Comparison of ENCODE assay signal across 13 mouse cellular contexts in the genomic region with DNA sequence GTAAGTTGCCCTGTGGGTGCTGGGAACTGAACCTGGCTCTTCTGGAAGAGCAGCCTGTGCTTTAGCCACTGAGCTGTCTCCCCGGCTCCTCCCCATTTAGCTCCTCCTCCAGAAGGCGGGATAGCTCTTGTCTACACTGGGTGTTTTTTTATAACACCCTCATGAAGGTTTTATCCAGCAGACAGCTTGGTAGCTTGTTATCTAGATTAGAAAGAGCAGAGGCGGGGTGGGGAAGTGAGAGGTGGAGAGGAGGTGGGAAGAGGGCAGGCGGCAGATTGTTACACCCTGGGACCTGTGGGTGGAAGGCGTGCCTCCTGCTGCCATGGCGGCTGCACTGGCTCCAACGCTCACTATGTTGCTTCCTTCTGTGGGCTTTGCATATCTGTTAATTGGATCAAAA. TPM values are rescaled to one million over a fixed set of nuclear protein-coding genes. Genes with fewer than 3 reads are reported as not detected.
A peak's percentile ranks its signal among the peaks of the same experiment; 100 is the strongest.
DNase-seq lines count a peak whose midpoint lies in the region; ATAC-seq lines count a peak whose summit lies in the region.
"Had no signal": no experiment of that assay in that cellular context is flagged by ENCODE, and none has a peak within 500 bp of the region (broad histone marks: within the 10 kb centered on the region; RNA-seq: fewer than 3 reads in every experiment).

No protein-coding gene starts in this region.

- H3K4me3 ChIP-seq in liver, embryonic 16.5 days (ENCODE audit: low read depth, low read length) = no peak overlapping the region
- H3K4me3 ChIP-seq: gastrocnemius, adult 2 months had no signal

- DNase-seq in layer of hippocampus, adult 11-12 months (ENCODE audit: low spot score) = peak; percentile 16
- no peak for DNase-seq in layer of hippocampus, postnatal 10 days (ENCODE audit: low spot score in 2 of 2)
- DNase-seq in cerebellum, adult 11 months = peak; percentile 17
- no peak for DNase-seq in neural tube, embryonic 10.5 days (ENCODE audit: extremely low spot score, low spot score)
- DNase-seq in gastrocnemius, postnatal 4 days (ENCODE audit: low spot score in 2 of 2) = no peak
- DNase-seq in left cerebral cortex, adult 11 months (ENCODE audit: low spot score) = no peak
- DNase-seq: gastrocnemius, adult 2 months; heart, postnatal 4 days; lung, adult 2 months; right cerebral cortex, postnatal 4 days had no signal

- no peaks in the 10 kb centered on the region for H3K27me3 ChIP-seq in liver, embryonic 16.5 days (ENCODE audit: control insufficient read depth, insufficient read depth, low read depth, low read length)

- ATAC-seq in erythroblast, adult 5-6 weeks (replicated peaks; ENCODE audit: low FRiP score, poor library complexity, severe bottlenecking) = peak; percentile 60
- peak; percentile 78 for ATAC-seq in liver, embryonic 16.5 days (ENCODE audit: low read depth)

- 20% methylated on average over 7 of the region's 7 CpGs for WGBS in liver, embryonic 16.5 days (ENCODE audit: insufficient replicate concordance)

- H3K27ac ChIP-seq in liver, embryonic 16.5 days (ENCODE audit: low read length) = peak overlapping the region; percentile 13; the same call in 1 of the 2 replicates
- H3K27ac ChIP-seq: gastrocnemius, adult 2 months had no signal

- H3K4me1 ChIP-seq in liver, embryonic 16.5 days (ENCODE audit: control insufficient read depth, low read depth, low read length) = peaks cover 38% of the 10 kb centered on the region

- peaks cover 14% of the 10 kb centered on the region for H3K36me3 ChIP-seq in liver, embryonic 16.5 days (ENCODE audit: control insufficient read depth, insufficient read depth)

- no peaks in the 10 kb centered on the region for H3K9me3 ChIP-seq in liver, embryonic 16.5 days (replicated peaks; ENCODE audit: control insufficient read depth, low read length)

- H3K9ac ChIP-seq in liver, embryonic 16.5 days (ENCODE audit: low read depth, low read length) = no peak overlapping the region

- no peak overlapping the region for H3K4me2 ChIP-seq in liver, embryonic 16.5 days (ENCODE audit: low read depth, low read length)
- H3K4me2 ChIP-seq: heart, embryonic 11.5 days had no signal

RNA-seq across cellular contexts. Expression of a gene that starts 39.8 kb away (rescaled TPM):
- 1 to 10 TPM; 3.8 TPM for total RNA-seq in layer of hippocampus, postnatal 10 days (2021)
- 90.7 and 93.4 TPM in 2 replicates for total RNA-seq in erythroblast, adult 5-6 weeks (2015; ENCODE audit: low replicate concordance)
- 77.5 and 79.4 TPM in 2 replicates for total RNA-seq in erythroblast, adult 5-6 weeks (2017; ENCODE audit: low replicate concordance)
- 2.5 and 3.3 TPM in 2 replicates for polyA plus RNA-seq in liver, embryonic 16.5 days (2015; fragmentation: Nextera tagmentation; extraction: Ambion mirVana)
- 10 to 100 TPM in 1 of 2 experiments, 1 to 10 TPM in 1; 9.2 to 10.9 TPM for total RNA-seq in gastrocnemius, postnatal 4 days (2021)

RNA-seq across cellular contexts. Expression of a gene that starts 58.4 kb away (rescaled TPM):
- 10 to 100 TPM; 24.8 to 29.6 TPM for total RNA-seq in layer of hippocampus, postnatal 10 days (2021)
- total RNA-seq in erythroblast, adult 5-6 weeks (2015; ENCODE audit: low replicate concordance) = 2.9 and 3.1 TPM in 2 replicates
- total RNA-seq in erythroblast, adult 5-6 weeks (2017; ENCODE audit: low replicate concordance) = 3.8 and 4.8 TPM in 2 replicates
- 4.5 and 4.6 TPM in 2 replicates for polyA plus RNA-seq in liver, embryonic 16.5 days (2015; fragmentation: Nextera tagmentation; extraction: Ambion mirVana)
- total RNA-seq in gastrocnemius, postnatal 4 days (2021) = 10 to 100 TPM; 19.3 to 22.1 TPM

Comparison
In these comparisons a context has a peak if more than half of its experiments do, and no peak if none do; other contexts are left out.
1. DNase-seq: peak in layer of hippocampus, adult 11-12 months (single experiment) and cerebellum, adult 11 months (single experiment); none in layer of hippocampus, postnatal 10 days (0 of 2), neural tube, embryonic 10.5 days (single experiment), gastrocnemius, postnatal 4 days (0 of 2) and left cerebral cortex, adult 11 months (single experiment).
2. RNA of a gene that starts 39.8 kb away (total RNA-seq): 77.5 to 93.4 TPM in erythroblast, adult 5-6 weeks; 9.2 to 10.9 TPM in gastrocnemius, postnatal 4 days and 3.8 TPM in layer of hippocampus, postnatal 10 days; every median in the first group is over 4 times any median in the second.